Mouse (Mus musculus) liver, adult (tissue): Measurements from ENCODE around the gene Acsl3.

Experiments
- GATA4 ChIP-seq: IDR thresholded peaks from 2 replicates; pipeline ENCODE4 v1.6.1; 2014; ENCODE audit warnings: mild to moderate bottlenecking, low read length; ENCODE audit not compliant: insufficient replicate concordance

Gene Acsl3

DNA sequence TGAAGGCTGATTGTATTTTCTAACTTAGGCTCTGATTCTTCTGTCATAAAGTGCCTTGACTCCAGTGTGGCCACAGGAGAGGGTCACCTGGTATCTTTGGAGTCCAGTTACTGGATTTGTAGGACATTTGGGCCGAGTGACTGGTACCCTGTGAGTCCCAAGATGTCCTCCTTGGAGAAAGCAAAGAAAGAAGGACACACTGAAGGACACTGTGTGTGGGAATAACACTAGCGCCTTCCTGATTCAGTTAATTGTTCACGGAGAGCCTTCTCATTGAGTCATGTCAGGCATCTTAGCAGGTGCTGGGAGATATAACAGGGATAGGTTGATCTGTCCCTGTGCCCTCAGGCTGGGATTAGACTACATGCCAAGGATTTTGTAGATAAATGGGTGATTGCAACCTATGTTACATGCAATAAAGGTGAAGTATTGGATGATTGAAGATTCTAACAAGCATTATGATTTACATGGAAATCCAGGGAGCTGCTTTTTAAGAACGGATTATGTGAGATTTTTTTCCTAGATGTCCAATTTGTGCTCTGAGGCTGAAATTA, 1.7 kb downstream of the Acsl3 start:
- TF ChIP-seq GATA4: no peak

DNA sequence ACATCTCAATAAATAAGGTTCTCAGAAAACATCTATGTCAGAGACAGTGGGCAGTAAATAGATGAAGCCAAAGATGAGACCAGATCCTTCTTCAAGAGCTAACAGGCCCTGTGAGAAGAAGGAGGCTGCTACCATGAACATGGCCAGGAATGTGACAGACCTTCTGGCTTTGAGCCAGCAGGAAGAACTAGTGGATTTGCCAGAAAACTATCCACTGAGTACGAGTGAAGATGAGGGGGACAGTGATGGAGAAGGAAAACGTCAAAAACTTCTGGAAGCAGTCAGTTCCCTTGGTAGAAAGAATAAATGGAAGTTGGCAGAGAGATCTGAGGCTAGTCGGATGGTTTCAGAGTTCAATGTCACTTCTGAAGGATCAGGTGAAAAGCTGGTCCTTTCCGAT, 6.7 kb downstream of the Acsl3 start:
- no peak for TF ChIP-seq GATA4

DNA sequence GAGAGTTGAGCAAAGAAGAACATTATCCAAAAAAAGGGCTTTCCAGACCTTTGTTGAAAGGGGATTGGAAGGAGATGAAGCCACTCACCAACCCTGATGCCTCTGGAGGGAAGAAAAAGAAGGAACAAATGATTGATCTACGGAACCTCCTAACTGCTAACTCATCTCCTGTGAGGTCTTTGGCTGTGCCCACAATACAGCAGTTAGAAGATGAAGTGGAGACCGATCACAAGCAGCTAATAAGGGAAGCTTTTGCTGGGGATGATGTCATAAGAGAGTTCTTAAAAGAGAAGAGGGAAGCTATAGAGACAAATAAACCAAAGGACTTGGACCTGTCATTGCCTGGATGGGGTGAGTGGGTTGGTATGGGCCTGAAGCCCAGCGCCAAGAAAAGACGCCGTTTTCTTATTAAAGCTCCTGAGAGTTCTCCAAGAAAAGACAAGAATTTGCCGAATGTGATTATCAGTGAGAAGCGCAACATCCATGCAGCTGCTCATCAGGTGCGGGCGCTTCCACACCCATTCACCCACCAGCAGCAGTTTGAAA, 8.4 kb downstream of the Acsl3 start:
- TF ChIP-seq GATA4: no peak

DNA sequence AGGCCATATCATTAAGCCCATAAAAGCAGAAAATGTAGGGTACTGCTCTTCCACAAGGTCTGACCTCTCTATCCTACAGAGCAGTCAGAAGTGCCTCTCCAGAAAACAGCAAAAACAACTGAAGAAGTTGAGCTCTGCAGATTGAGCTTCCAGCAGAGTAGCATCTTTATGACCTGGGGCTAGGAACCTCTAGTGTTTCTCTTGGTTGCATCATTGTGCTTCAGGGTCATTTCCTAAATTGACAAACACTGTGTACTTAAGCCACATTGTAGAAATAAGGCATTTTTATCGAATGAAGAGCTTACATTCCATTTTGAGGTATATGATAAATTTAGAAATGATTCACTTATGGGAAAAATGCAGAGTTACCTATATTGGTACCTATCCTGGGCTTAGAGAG, 9.0 kb downstream of the Acsl3 start:
- no peak for TF ChIP-seq GATA4

DNA sequence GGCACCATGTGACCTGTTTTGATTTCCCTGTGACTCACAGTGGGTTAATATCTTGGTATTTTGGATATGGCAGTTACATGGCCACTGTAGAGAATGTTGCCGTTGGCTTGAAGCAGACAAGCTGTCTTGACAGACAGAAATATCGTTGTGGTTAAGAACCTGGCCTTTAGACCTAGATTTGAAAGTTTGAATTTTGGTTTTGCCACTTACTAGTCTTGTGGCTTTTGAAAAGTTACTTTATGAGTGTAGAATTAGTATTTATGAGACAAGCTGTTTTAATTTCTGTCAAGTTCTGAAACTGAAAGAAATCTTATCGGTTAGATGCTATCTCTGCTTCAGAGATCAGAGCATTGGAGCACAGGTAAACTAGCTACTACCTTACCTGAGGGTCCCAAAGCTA, 24.7 kb downstream of the Acsl3 start:
- TF ChIP-seq GATA4: no peak

DNA sequence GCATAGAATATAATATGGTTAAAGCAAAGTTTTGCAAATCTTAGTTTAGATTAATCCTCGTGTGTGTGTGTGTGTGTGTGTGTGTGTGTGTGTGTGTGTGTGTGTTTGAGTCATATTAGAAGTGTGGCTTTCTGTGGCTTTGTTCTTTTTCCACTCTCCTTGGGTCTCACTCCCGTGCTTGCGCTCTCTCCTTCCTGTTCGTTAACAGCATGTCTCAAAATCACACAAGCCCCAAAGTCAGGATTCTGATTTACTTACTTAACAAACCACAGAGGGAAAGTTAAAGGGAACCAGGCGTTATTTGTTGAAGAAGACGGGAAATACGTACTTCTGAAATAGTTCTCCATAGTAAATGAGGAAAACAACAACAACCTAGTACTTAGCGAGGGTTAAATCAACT, 26.5 kb downstream of the Acsl3 start:
- TF ChIP-seq GATA4: no peak

DNA sequence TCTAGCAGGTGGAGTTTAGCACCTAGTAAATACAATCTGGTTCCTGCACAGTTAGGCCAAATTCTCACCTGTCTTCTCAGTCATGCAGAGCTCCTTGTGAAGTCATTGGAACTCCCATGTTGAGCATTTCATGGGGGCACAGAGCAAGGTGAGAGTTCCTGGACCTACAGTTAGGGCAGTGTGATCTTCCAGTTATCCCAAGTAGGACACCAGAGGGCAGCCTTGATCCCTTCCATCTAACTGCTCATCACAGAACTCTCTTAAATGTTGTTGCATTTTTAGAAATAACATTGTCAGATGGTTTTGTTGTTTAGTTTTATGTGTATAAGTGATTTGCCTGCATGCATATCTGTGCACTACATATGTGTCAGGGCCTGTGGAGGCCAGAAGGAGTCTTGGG, 29.2 kb downstream of the Acsl3 start:
- TF ChIP-seq GATA4: no peak

DNA sequence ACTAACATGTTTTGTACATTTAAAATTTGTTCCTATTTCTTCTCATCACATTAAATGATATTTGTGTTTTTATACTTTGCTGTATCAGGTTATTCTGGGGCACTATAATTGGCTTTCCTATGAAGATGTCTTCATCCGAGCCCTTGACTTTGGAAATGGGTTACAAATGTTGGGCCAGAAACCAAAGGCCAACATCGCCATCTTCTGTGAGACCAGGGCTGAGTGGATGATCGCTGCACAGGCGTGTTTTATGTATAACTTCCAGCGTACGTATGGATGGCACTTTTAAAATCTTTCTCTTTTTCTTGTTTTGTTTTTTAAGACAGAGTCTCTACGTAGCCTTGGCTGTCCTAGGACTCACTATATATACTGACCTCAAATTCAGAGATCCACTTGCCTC, 30.5 kb downstream of the Acsl3 start:
- TF ChIP-seq GATA4: no peak

DNA sequence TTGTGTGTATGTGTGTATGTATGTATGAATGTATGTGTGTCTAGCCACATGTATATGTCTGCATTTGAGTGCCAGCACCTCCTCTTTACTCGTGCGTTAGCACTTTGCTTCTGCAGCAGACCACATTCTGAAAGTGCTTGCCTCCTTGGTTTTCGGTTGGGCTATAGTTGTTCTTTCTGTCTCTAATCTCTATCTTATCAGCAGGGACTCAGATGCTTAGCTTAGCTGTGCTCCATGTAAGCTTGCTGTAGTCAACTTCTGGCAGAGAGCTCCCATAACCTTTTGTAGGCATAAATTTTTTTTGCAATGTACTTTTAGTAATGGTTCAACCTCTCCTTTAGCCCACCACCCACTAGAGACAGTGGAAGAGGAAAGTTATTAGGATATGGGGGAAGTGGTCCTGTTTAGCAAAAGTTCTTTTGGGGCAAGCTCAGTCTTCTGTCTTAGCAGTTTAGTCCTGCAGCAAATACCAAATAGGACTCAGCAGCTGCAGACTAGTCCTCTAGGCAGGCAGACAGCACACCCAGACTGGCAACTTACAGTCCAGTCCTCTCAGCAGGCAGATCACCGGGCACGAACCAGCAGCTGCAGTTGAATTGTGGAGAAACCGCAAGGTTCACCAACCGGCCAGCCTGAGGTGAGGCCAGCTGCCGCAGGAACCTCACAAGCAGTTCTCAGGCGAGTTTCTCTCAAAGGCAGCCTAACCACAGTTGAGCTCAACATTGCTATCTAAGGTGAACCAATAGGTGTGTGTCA, 37.1 kb downstream of the Acsl3 start:
- no peak for TF ChIP-seq GATA4

DNA sequence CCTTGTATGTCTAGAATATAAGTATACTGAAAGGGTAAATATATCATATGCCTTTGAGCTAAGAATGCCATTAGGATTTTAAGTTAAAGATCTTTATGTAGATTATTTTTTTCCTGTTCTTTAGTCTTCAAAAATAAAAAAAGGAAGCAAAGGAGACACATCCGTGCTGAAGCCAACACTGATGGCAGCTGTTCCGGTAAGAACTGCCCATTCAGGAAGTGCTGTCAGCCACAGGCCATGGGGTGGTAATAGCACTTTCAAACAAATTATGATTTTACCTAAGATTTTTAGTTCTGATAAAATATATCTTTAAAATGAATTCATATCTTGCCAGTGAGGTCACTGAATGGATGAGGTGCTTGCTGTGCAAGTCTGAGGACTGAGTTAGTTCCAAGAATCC, 38.7 kb downstream of the Acsl3 start:
- TF ChIP-seq GATA4: no peak

DNA sequence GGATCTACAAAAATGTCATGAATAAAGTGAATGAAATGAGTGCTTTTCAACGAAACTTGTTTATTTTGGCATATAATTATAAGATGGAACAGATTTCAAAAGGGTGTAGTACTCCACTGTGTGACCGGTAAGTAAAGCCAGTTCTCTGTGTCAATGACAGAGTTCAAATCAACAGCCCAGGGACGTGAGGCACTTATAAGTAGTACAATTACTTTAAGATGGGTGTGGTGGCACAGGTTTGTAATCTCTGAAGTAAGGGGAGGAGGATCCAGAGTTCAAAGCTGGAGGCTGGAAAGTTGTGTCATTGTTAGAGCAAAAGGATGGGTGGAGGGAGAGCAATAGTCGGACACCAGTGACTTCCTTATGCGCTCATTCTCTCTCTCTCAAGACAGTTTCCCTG, 39.3 kb downstream of the Acsl3 start:
- no peak for TF ChIP-seq GATA4

DNA sequence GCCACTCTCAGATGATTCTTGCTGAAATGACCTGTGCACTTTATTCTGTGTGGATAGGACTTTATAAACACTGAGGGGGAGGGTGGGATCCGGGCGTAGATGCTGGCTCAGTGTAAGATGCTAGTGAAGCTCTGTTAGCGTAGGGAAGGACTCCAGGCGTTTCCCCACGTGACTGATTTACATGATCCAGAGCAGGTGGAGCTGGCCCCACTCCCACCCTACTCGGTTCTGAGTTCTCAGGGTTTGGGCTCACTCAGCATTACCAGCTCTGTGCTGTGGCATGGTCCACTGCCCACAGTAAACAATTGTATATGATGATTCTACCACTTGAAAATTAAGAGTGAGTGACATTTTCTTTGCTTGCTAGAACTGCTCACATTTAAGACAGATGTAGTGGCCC, 40.5 kb downstream of the Acsl3 start:
- no peak for TF ChIP-seq GATA4

DNA sequence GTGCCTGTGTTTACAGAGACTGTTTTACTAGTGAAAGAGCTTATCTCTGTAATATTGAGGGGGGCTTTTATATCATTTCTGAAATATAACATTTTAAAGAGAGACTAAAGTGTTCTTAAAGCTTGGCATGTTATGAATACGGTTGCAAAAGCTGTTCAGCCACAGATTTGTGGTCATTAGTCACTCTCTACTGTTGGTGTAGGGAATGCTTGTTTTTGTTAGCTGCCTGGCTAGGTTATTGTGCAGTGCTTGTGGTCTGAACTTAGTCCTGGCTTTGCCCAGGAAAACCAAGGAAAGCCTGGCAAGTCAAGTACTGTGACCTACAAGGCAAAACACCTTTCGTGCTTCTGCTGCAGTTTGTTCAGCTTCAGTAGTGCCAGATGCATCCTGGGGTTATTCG, 44.1 kb downstream of the Acsl3 start:
- TF ChIP-seq GATA4: no peak

DNA sequence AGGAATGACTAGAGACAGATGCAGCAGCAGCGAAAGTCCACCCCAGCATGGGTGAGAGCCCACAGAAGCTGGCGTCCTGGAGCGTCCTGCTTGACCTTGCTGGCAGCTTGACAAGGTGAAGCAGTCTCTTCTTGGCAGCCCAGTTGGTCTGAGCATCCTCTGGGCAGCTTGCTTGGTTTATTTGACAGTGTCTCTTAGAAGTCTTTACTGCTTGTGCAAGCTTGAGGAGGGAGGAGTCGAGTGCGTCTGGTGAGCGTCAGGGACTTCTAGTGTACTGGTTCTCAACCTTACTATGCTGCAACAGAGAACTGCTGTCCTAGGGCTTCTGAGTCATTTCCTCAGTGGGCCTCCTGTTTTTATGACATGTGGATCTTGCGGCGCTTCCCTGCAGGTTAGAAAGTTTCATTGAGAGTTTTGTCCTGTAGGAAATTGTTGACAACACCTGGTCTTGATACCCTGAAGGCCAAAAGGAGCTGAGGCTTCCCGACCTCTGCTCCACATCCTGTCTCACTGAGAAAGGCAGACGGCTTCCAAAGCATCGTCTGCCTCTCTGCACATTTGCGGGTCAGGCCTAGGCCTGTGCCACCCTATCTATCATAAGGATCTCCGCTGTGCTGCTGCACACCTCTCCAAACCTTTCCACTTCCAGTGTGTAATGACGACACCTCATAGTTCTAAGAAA, 44.8 kb downstream of the Acsl3 start:
- no peak for TF ChIP-seq GATA4

DNA sequence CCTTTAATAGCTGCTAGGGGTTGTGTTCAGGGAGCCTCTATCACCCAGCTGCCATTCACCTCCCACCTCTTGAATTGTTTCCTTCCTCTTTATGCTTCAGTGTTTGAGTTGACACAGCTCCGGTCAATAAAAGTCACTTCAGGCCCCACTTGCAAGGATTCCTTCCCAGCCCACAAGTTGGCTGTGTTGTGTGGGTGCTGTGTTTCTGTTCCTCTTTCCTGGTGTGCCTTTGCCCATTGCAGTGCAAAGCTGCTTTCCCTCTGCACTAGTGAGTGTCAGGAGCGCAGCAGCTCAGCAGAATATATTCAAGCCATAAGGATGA, 45.3 kb downstream of the Acsl3 start:
- no peak for TF ChIP-seq GATA4

DNA sequence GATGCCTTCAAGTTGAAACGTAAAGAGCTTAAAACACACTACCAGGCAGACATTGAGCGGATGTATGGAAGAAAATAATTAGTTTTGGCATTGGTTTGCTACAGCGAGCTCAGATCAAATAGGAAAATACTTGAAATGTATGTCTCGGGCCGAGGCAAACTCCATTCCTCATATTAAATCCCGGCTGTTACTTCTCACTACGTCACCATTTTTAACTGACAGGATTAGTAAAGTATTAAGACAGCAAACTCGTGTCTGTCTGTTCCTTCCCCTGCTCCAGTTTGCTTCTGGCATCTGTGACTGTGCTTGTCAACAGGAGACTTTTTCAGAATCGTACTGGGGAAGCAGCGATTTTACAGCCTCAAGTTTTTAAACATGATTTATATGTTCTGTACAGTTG, 48.7 kb downstream of the Acsl3 start:
- TF ChIP-seq GATA4: no peak
